Mouse (Mus musculus) megakaryocyte progenitor cell, adult 5-6 weeks (primary cell): Measurements from ENCODE around the gene Col15a1. TPM values are rescaled to one million over a fixed set of nuclear protein-coding genes. Genes with fewer than 3 reads are reported as not detected.

Experiments
- ATAC-seq: replicated peaks from 2 replicates; pipeline ENCODE4 v1.8.0; 2016; ENCODE audit warnings: mild to moderate bottlenecking, moderate TSS enrichment, inconsistent platforms; ENCODE audit not compliant: poor library complexity
- total RNA-seq, 2 experiments: library from RNA; stranded (forward) in 1 of 2; stranded (reverse) in 1 of 2; fragments of 157-497, 149-512 nt in 1 of 2; fragments of 200-1000 nt in 1 of 2; gene quantifications; 2 replicates each; pipeline versions ENCODE4 v1.2.3 to v1.2.4; 2015 to 2017

Gene Col15a1
- total RNA-seq, 2 experiments from 2014 or later: 0.17 TPM; not detected in 1

GRCm38 (mm10) chr4:47228945-47229344, 21.0 kb downstream of the Col15a1 start:
- ATAC-seq: no peak

GRCm38 (mm10) chr4:47230498-47230897, 22.5 kb downstream of the Col15a1 start:
- ATAC-seq: no peak

GRCm38 (mm10) chr4:47231322-47231721, 23.4 kb downstream of the Col15a1 start:
- ATAC-seq: no peak

GRCm38 (mm10) chr4:47233192-47233835, 25.4 kb downstream of the Col15a1 start:
- no peak for ATAC-seq

GRCm38 (mm10) chr4:47234667-47235267, 26.8 kb downstream of the Col15a1 start:
- peak; percentile 91 for ATAC-seq

GRCm38 (mm10) chr4:47235312-47235711, 27.4 kb downstream of the Col15a1 start:
- ATAC-seq: no peak

- ATAC-seq: no peak
Observed at GRCm38 (mm10) chr4:47236104-47236503, 28.1 kb downstream of the Col15a1 start.

GRCm38 (mm10) chr4:47237220-47237619, 29.3 kb downstream of the Col15a1 start:
- ATAC-seq: no peak

- ATAC-seq: no peak
Observed at GRCm38 (mm10) chr4:47239114-47239513, 31.2 kb downstream of the Col15a1 start.

- ATAC-seq: no peak
Observed at GRCm38 (mm10) chr4:47240901-47241300, 32.9 kb downstream of the Col15a1 start.

- ATAC-seq: no peak
Observed at GRCm38 (mm10) chr4:47242127-47242526, 34.2 kb downstream of the Col15a1 start.

- no peak for ATAC-seq
Observed at GRCm38 (mm10) chr4:47244651-47245050, 36.7 kb downstream of the Col15a1 start.

- no peak for ATAC-seq
Observed at GRCm38 (mm10) chr4:47245621-47246020, 37.7 kb downstream of the Col15a1 start.

- ATAC-seq: peak; percentile 65
Observed at GRCm38 (mm10) chr4:47246811-47247210, 38.9 kb downstream of the Col15a1 start.

GRCm38 (mm10) chr4:47247574-47247973, 39.6 kb downstream of the Col15a1 start:
- ATAC-seq: no peak

- no peak for ATAC-seq
Observed at GRCm38 (mm10) chr4:47249193-47249592, 41.2 kb downstream of the Col15a1 start.

- peak; percentile 94 for ATAC-seq
Observed at GRCm38 (mm10) chr4:47251069-47251468, 43.1 kb downstream of the Col15a1 start.

GRCm38 (mm10) chr4:47251693-47252435, 43.9 kb downstream of the Col15a1 start:
- ATAC-seq: no peak

GRCm38 (mm10) chr4:47252627-47253026, 44.7 kb downstream of the Col15a1 start:
- no peak for ATAC-seq

- peak; percentile 69 for ATAC-seq
Observed at GRCm38 (mm10) chr4:47255641-47256040, 47.7 kb downstream of the Col15a1 start.

GRCm38 (mm10) chr4:47258201-47258600, 50.2 kb downstream of the Col15a1 start:
- no peak for ATAC-seq

- ATAC-seq: peak; percentile 44; the same call in 1 of the 2 replicates
Observed at GRCm38 (mm10) chr4:47261049-47261448, 53.1 kb downstream of the Col15a1 start.
